Mouse (Mus musculus): Measurements from ENCODE around the gene Mxi1.

- TF ChIP-seq CTCF (conservative IDR thresholded peaks at IDR 0.05; ENCODE audit: insufficient read depth, insufficient read length, low read depth, low read length) (no peak), POLR2A (IDR thresholded peaks at IDR 0.05; ENCODE audit: low read depth, low read length) (no peak)
Measured at GRCm38 (mm10) chr19:53331882-53332500, 21.7 kb downstream of the Mxi1 start.

All from kidney, adult 2 months (tissue).